Mouse (Mus musculus): ENCODE measurements around the gene Olfr995.

The Olfr995 gene

GRCm38 (mm10) chr2:85443539-85443938 lies at the start of gene Olfr995:
Olfr995 (minus strand) TSS chr2:85443639.
- no peak for DNase-seq (ENCODE audit: low spot score)

DNA sequence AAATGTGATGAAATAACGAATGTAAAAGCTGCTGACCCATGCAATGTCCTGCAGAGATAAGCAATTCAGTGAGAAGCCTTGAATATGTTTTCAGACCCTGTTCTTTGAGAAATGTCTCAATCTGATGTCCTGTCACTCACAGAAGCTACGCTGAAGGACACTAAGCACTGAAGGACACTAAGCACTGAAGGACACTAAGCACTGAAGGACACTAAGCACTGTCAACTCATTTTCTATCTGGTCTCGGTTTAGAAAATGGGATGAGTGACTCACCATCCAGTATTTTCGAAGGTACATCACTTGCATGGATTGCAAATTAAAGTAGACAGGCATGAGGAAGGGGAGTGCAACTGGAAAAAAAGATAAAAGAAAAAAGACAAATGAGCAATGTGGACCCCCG lies 47.0 kb upstream of the Olfr995 start:
- DNase-seq (ENCODE audit: low spot score): no peak

- DNase-seq (ENCODE audit: low spot score): no peak
Observed at GRCm38 (mm10) chr2:85466801-85467325, 23.4 kb upstream of the Olfr995 start.

DNA sequence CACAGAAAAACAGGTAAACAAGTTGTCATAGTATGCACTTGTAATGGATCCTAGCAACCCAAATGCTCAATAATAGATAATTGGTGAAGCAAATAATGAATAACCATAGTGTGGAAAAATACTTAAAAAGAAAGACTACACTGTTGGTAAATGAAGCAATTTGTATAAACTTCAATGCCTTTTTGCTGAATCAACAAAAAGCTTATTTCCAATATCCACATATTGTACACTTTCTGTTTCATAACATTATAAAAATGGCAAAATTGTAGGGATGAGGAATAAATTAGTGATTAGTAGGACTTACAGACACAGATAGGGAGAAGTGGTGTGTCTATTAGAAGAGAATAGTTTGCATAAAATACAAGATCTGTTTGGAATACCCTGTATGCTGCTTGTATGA lies 893 bp downstream of the Olfr995 start:
- DNase-seq (ENCODE audit: low spot score): no peak

GRCm38 (mm10) chr2:85436351-85436750 lies 7.1 kb downstream of the Olfr995 start, which contains the start of gene Olfr994:
Olfr994 (minus strand) TSS chr2:85436451.
- DNase-seq (ENCODE audit: low spot score): no peak

DNA sequence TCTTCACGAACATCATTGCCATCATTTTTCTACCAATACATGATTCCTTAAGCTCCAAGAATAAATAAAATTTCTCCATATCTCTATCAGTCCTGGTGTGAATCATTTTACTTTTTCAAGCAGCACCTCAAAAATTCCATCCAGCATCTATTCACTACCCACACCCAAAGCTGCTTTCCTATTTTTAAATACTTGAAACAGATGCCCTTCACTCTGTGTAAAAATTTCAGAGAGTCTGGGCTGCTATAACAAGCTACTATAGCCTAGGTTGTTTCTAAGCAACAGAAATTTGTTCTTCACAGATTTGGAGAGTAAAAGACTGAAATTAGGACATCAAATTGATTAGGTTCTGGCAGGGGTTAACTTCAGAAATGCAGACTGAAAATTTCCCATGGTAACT lies 17.5 kb downstream of the Olfr995 start:
- no peak for DNase-seq (ENCODE audit: low spot score)

DNA sequence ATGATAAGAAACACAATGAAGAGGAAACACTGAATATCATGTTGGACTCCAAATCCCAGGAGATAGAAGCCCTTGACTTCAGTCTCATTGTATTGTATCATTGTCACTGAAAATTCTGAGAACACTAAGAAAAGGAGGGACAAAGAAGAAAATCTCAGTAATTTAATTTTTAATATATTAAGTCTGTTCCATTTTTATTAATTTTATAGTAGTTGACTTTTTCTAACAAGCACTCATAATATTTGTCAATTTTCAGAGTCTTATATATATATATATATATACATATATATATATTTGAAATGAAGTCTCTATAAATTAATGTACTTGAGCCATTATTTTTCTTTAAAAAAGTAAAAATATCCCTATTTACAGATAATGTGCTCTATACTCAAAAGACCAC lies 28.7 kb downstream of the Olfr995 start, which contains the start of gene Olfr993:
Gene Olfr993, minus strand, starts transcription at position 101 of the 400 bp plus-strand sequence.
- no peak for DNase-seq (ENCODE audit: low spot score)

GRCm38 (mm10) chr2:85409369-85409768 lies 34.1 kb downstream of the Olfr995 start, which contains the start of gene Olfr992:
Olfr992 (minus strand) TSS chr2:85409469.
- DNase-seq (ENCODE audit: low spot score): no peak

Measured in yolk sac, embryonic 10.5 days (tissue).